Mouse (Mus musculus): ENCODE measurements around the gene Slc39a11. TPM values are rescaled to one million over a fixed set of nuclear protein-coding genes. Genes with fewer than 3 reads are reported as not detected.

Gene Slc39a11
- polyA plus RNA-seq, 1 experiment from 2014 or later = 25.4 TPM

DNA sequence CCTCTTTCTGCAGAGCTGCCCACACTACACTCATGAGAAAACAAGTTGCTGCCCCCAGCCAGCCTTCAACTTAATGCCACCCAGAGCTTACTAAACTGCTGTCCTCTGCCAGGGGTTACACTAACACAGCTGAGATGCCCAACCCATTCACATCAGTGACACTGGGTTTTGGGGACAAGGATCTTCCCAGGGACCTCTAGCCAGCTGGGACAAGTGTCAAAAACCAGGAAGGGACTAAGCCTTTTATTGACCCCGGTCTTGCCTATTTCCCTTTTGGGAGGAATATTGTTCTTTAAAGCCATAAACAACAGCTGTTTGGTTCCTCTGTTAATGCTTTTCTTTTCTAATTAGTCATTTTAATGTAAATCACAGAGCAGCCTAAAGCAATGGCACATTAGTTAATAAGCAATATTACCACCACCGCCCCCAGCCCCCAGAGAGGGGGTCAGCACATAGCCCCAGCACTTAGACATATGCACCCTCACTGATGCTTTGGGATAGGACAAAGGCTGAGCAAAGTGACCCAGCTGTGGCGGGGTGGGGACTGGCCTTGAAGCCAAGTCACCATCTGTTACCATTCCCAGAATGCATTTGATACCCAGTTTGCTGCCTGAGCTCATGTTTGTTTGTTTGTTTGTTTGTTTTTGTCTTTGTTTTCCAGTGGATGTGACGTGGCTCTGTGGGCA lies 341.5 kb downstream of the Slc39a11 start:
- Histone ChIP-seq H3K27ac (ENCODE audit: low read length) (no peak overlapping the region), H3K9ac (replicated peaks; ENCODE audit: low read length) (no peak overlapping the region), H3K9me3 (ENCODE audit: low read length) (no peaks in the 10 kb centered on the region), H3K4me2 (replicated peaks; ENCODE audit: low read depth, low read length) (no peak overlapping the region), H3K36me3 (ENCODE audit: insufficient read depth, low read length) (no peaks in the 10 kb centered on the region), H3K27me3 (ENCODE audit: insufficient read depth, low read length) (no peaks in the 10 kb centered on the region), H3K4me3 (ENCODE audit: low read length) (no peak overlapping the region), H3K4me1 (ENCODE audit: insufficient read depth, low read length) (no peaks in the 10 kb centered on the region)
- ATAC-seq (ENCODE audit: low FRiP score, low TSS enrichment) = no peak
- WGBS = 61% methylated on average over 4 of the region's 4 CpGs

DNA sequence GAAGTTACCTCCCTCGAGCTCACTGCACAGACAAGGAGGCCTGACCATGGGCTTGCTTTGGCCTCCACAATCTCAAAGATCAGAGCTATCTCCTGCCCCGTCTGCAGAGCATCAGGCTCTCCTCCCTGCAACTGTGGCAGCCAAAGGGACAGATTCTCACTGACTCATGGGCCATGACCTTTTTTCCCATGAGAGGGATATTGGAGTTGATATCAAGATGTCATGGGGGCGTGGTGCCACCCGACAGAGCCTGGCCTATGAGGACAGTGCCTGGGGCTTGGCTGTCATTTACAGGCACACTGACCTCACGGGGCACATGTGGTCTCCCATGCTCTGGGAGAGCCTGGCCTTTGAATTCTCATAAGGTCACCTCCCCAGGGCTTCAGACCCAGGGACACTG lies 346.7 kb downstream of the Slc39a11 start:
- Histone ChIP-seq H3K4me3 (ENCODE audit: low read length) (no peak overlapping the region), H3K9me3 (ENCODE audit: low read length) (no peaks in the 10 kb centered on the region), H3K27me3 (ENCODE audit: insufficient read depth, low read length) (no peaks in the 10 kb centered on the region), H3K36me3 (ENCODE audit: insufficient read depth, low read length) (no peaks in the 10 kb centered on the region), H3K9ac (replicated peaks; ENCODE audit: low read length) (no peak overlapping the region), H3K4me2 (replicated peaks; ENCODE audit: low read depth, low read length) (no peak overlapping the region), H3K27ac (ENCODE audit: low read length) (no peak overlapping the region), H3K4me1 (ENCODE audit: insufficient read depth, low read length) (no peaks in the 10 kb centered on the region)
- ATAC-seq (ENCODE audit: low FRiP score, low TSS enrichment) = no peak
- 87% methylated on average over 5 of the region's 5 CpGs for WGBS

DNA sequence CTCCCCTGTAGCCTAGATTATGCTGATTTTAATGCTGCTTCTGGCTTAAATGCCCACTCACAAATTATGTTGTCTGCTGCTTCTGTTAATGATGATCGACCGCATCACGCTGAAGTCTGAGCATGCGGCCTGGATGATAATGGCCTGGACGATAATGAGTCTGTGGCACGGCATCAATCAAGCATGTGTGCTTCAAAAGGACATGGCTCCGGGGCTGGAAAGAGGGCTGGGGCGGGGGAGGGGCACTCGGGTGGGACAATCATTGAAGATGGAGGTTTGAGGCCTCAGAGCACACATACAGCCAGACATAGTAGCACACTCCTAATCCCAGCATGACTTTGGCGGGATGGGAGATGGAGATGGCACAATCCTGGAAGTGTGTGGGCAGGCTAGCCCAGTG lies 350.4 kb downstream of the Slc39a11 start:
- Histone ChIP-seq H3K9me3 (ENCODE audit: low read length) (no peaks in the 10 kb centered on the region), H3K4me1 (ENCODE audit: insufficient read depth, low read length) (0 out of 2 replicates have a peak, but pooled peaks cover 3% of the 10 kb centered on the region), H3K4me2 (replicated peaks; ENCODE audit: low read depth, low read length) (no peak overlapping the region), H3K4me3 (ENCODE audit: low read length) (no peak overlapping the region), H3K9ac (replicated peaks; ENCODE audit: low read length) (no peak overlapping the region), H3K27me3 (ENCODE audit: insufficient read depth, low read length) (no peaks in the 10 kb centered on the region), H3K36me3 (ENCODE audit: insufficient read depth, low read length) (no peaks in the 10 kb centered on the region), H3K27ac (ENCODE audit: low read length) (no peak overlapping the region)
- ATAC-seq (ENCODE audit: low FRiP score, low TSS enrichment) = no peak
- 77% methylated on average over 10 of the region's 10 CpGs for WGBS

DNA sequence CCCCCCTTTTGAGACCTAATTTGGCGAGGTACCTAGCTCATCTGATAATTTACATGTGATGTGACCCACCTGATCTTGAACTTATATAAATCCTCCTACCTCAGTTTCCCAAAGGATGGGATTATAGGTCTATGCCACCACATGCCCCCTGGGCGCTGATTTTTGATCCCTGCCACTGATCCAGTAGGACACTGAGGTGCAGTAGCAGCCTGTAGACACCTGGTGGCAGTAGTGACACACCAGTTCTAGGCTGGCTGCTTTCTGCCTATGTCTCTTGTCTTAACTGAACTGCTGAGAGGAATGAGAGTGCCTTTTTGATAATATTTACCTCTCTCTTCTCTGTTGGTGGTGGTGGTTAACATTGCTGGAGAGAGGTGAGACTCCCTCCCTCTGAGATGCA lies 352.1 kb downstream of the Slc39a11 start:
- 14% methylated on average over 2 of the region's 2 CpGs for WGBS
- Histone ChIP-seq H3K9ac (replicated peaks; ENCODE audit: low read length) (no peak overlapping the region), H3K4me2 (replicated peaks; ENCODE audit: low read depth, low read length) (no peak overlapping the region), H3K27me3 (ENCODE audit: insufficient read depth, low read length) (no peaks in the 10 kb centered on the region), H3K27ac (ENCODE audit: low read length) (no peak overlapping the region), H3K4me3 (ENCODE audit: low read length) (no peak overlapping the region), H3K4me1 (ENCODE audit: insufficient read depth, low read length) (peaks cover 8% of the 10 kb centered on the region; the same call in 1 of the 2 replicates), H3K36me3 (ENCODE audit: insufficient read depth, low read length) (no peaks in the 10 kb centered on the region), H3K9me3 (ENCODE audit: low read length) (no peaks in the 10 kb centered on the region)
- 0 out of 2 replicates have a peak, but pooled peaks have one; percentile 41 for ATAC-seq (ENCODE audit: low FRiP score, low TSS enrichment)

DNA sequence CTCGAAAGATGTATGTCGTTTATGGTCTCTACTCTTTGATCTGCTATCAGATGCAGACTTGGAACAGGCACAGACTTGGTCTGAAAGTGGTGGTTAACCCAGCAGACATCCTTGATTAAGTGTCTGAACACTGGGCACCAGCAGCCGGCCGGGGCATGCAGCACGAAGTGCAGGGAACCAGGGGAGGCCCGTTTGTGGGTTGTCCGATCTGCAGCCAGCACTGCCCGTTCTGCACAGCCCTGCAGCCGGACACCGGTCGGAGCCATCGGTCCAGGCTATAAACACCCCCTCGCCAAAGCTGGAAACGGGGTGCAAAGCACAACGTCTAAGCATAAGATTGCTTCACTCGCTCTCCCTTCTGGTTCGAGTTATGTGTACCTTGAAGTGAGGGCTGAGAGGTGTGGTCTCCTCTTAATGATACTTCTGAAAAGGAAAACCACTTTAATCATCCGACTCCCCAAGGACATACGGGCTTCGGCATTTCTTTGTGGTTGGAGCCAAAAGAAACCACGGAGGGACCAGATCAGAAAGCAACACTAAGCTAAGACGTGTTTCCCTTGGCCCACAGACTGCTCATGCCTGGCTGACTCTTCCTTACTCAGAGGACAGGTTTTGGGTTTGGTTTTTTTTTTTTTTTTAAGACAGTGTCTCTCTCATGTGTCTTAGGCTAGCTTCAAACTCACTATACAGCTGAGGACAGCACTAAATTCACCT lies 352.8 kb downstream of the Slc39a11 start:
- no peak for ATAC-seq (ENCODE audit: low FRiP score, low TSS enrichment)
- WGBS = 81% methylated on average over 22 of the region's 22 CpGs
- no peak overlapping the region for H3K9ac ChIP-seq (replicated peaks; ENCODE audit: low read length)
- no peak overlapping the region for H3K4me3 ChIP-seq (ENCODE audit: low read length)
- H3K9me3 ChIP-seq (ENCODE audit: low read length) = no peaks in the 10 kb centered on the region
- H3K27ac ChIP-seq (ENCODE audit: low read length) = no peak overlapping the region
- peaks cover 13% of the 10 kb centered on the region for H3K4me1 ChIP-seq (ENCODE audit: insufficient read depth, low read length)
- no peak overlapping the region for H3K4me2 ChIP-seq (replicated peaks; ENCODE audit: low read depth, low read length)
- no peaks in the 10 kb centered on the region for H3K36me3 ChIP-seq (ENCODE audit: insufficient read depth, low read length)
- H3K27me3 ChIP-seq (ENCODE audit: insufficient read depth, low read length) = no peaks in the 10 kb centered on the region

DNA sequence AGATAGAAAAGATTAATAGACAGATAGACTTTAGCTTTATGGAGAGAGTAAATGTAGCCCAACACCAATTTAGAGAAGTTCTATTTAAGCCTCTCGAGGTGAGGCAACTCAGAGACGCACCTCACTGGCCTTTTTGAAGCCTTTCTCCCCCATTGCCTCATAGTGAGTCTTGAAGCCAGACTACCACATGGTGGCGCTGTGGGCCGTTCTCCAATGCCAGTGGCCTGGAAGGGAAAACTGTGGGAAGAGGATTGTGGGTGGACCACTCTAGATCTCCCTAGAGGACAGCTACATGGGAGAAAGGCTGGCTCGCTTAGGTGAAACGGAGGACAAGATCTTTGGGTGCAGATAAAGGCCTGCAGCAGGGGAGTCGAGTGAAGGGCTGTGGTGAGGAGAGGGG lies 353.7 kb downstream of the Slc39a11 start:
- Histone ChIP-seq H3K9ac (replicated peaks; ENCODE audit: low read length) (no peak overlapping the region), H3K9me3 (ENCODE audit: low read length) (no peaks in the 10 kb centered on the region), H3K27me3 (ENCODE audit: insufficient read depth, low read length) (no peaks in the 10 kb centered on the region), H3K4me1 (ENCODE audit: insufficient read depth, low read length) (peaks cover 19% of the 10 kb centered on the region), H3K27ac (ENCODE audit: low read length) (no peak overlapping the region), H3K4me2 (replicated peaks; ENCODE audit: low read depth, low read length) (no peak overlapping the region), H3K36me3 (ENCODE audit: insufficient read depth, low read length) (no peaks in the 10 kb centered on the region), H3K4me3 (ENCODE audit: low read length) (no peak overlapping the region)
- 32% methylated on average over 7 of the region's 7 CpGs for WGBS
- ATAC-seq (ENCODE audit: low FRiP score, low TSS enrichment) = no peak

DNA sequence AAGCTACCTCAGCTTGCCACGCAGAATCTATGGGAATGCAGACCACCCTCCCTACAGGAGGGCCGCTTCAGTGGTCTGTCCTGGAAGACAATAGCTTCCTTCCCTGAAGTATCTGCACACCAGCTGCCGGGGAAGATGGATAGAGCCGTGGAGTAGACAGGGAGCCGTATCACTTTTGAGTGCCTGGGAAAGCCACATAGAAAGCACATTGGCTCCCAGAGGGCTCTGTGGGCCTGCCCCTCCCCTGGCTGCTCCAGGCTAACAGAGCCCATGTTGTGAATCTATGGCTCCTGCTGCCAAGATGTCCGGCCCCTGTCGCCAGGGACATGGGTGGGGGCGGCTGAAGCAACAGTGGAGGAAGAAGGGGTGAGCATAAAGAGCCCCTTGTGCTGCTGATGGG lies 355.4 kb downstream of the Slc39a11 start:
- no peak for ATAC-seq (ENCODE audit: low FRiP score, low TSS enrichment)

GRCm38 (mm10) chr11:113292906-113293614 lies 356.8 kb downstream of the Slc39a11 start:
- H3K36me3 ChIP-seq (ENCODE audit: insufficient read depth, low read length) = no peaks in the 10 kb centered on the region
- no peaks in the 10 kb centered on the region for H3K9me3 ChIP-seq (ENCODE audit: low read length)
- H3K9ac ChIP-seq (replicated peaks; ENCODE audit: low read length) = no peak overlapping the region
- peaks cover 19% of the 10 kb centered on the region for H3K4me1 ChIP-seq (ENCODE audit: insufficient read depth, low read length)
- H3K4me3 ChIP-seq (ENCODE audit: low read length) = no peak overlapping the region
- no peak for ATAC-seq (ENCODE audit: low FRiP score, low TSS enrichment)
- H3K4me2 ChIP-seq (replicated peaks; ENCODE audit: low read depth, low read length) = no peak overlapping the region
- no peaks in the 10 kb centered on the region for H3K27me3 ChIP-seq (ENCODE audit: insufficient read depth, low read length)
- H3K27ac ChIP-seq (ENCODE audit: low read length) = 0 out of 2 replicates have a peak overlapping the region, but pooled peaks have one; percentile 25
- 55% methylated on average over 13 of the region's 13 CpGs for WGBS

More for the DNA sequence above, 355.4 kb downstream of the Slc39a11 start:
- H3K4me3 ChIP-seq (ENCODE audit: low read length) = no peak overlapping the region
- H3K36me3 ChIP-seq (ENCODE audit: insufficient read depth, low read length) = no peaks in the 10 kb centered on the region
- no peaks in the 10 kb centered on the region for H3K27me3 ChIP-seq (ENCODE audit: insufficient read depth, low read length)
- H3K9ac ChIP-seq (replicated peaks; ENCODE audit: low read length) = no peak overlapping the region
- WGBS = 53% methylated on average over 8 of the region's 8 CpGs
- H3K4me1 ChIP-seq (ENCODE audit: insufficient read depth, low read length) = peaks cover 19% of the 10 kb centered on the region
- H3K27ac ChIP-seq (ENCODE audit: low read length) = no peak overlapping the region
- no peaks in the 10 kb centered on the region for H3K9me3 ChIP-seq (ENCODE audit: low read length)
- H3K4me2 ChIP-seq (replicated peaks; ENCODE audit: low read depth, low read length) = no peak overlapping the region

- ATAC-seq (ENCODE audit: low FRiP score, low TSS enrichment) = peak; percentile 49; the same call in 1 of the 2 replicates
- WGBS = 51% methylated on average over 17 of the region's 17 CpGs
- Histone ChIP-seq H3K36me3 (ENCODE audit: insufficient read depth, low read length) (no peaks in the 10 kb centered on the region), H3K27ac (ENCODE audit: low read length) (peak overlapping the region; percentile 60), H3K4me3 (ENCODE audit: low read length) (no peak overlapping the region), H3K27me3 (ENCODE audit: insufficient read depth, low read length) (no peaks in the 10 kb centered on the region), H3K4me2 (replicated peaks; ENCODE audit: low read depth, low read length) (no peak overlapping the region), H3K4me1 (ENCODE audit: insufficient read depth, low read length) (peaks cover 19% of the 10 kb centered on the region), H3K9ac (replicated peaks; ENCODE audit: low read length) (no peak overlapping the region; the same call in 1 of the 2 replicates), H3K9me3 (ENCODE audit: low read length) (no peaks in the 10 kb centered on the region)
Measured at GRCm38 (mm10) chr11:113291781-113292714, 357.8 kb downstream of the Slc39a11 start.

Data from kidney, embryonic 16.5 days (tissue).